Mouse (Mus musculus) liver, embryonic 14.5 days (tissue): Measurements from ENCODE around the gene Cdc14b.

Experiments
- CTCF ChIP-seq: IDR thresholded peaks from 2 replicates; pipeline ENCODE4 v1.5.1; 2016; ENCODE audit warnings: antibody characterized with exemption, low read depth, control low read depth
- EP300 ChIP-seq: IDR thresholded peaks from 2 replicates; pipeline ENCODE4 v1.6.1; 2016; ENCODE audit warnings: antibody characterized with exemption, low read depth

DNA sequence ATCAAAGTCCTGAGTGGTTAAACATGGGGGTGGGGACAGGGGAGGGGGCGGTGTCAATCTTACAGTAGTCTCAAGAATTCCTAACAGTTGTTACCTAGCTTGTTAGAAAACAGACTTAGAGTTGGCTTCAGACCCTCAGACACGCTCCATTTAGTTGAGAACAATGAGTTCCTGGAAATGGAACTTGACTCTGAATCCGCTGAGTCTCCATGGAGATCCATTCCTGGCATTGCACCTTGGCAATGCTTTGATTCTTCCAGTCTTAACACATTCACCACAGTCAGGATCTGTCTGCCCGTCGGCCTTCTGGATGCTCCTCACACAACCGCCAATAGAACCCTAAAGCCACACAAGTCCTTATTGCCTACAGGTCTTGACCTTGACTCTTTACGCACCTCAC, 15.2 kb downstream of the Cdc14b start:
- no peak for TF ChIP-seq CTCF
- no peak for TF ChIP-seq EP300
